Mouse (Mus musculus) E14TG2a.4 (cell line): ENCODE results near the gene Cyp2c55.

Experiments used
- H3K27me3 ChIP-seq: 2 replicates; pipeline ENCODE4 v1.6.1; 2014; ENCODE audit warnings: low read length, control low read depth; ENCODE audit not compliant: insufficient read depth
- H3K36me3 ChIP-seq: 2 replicates; pipeline ENCODE4 v1.6.1; 2014; ENCODE audit warnings: low read length, control low read depth; ENCODE audit not compliant: insufficient read depth
- H3K4me1 ChIP-seq: replicated peaks from 2 replicates; pipeline ENCODE4 v1.6.1; 2014; ENCODE audit warnings: low read depth, low read length, control low read depth
- H3K4me3 ChIP-seq: replicated peaks from 2 replicates; pipeline ENCODE4 v1.5.1; 2014; ENCODE audit warnings: mild to moderate bottlenecking, low read length
- H3K9me3 ChIP-seq: 2 replicates; pipeline ENCODE4 v1.6.1; 2014; ENCODE audit warnings: low read length, control low read depth
- CTCF ChIP-seq: conservative IDR thresholded peaks from 2 replicates; pipeline ENCODE4 v1.5.1; 2014; ENCODE audit warnings: low read length
- NANOG ChIP-seq: IDR thresholded peaks from 2 replicates; pipeline ENCODE4 v1.6.1; 2014; ENCODE audit warnings: borderline replicate concordance, low read length, mixed read lengths
- POU5F1 ChIP-seq: IDR thresholded peaks from 2 replicates; pipeline ENCODE4 v1.6.1; 2014; ENCODE audit warnings: low read length, borderline replicate concordance

Cyp2c55 gene

GRCm38 (mm10) chr19:39057928-39058327 is 51.1 kb downstream of the Cyp2c55 start:
- Histone ChIP-seq H3K9me3 (no peaks in the 10 kb centered on the region), H3K36me3 (no peaks in the 10 kb centered on the region), H3K4me1 (no peaks in the 10 kb centered on the region), H3K27me3 (no peaks in the 10 kb centered on the region), H3K4me3 (no peak overlapping the region)
- TF ChIP-seq CTCF (no peak), POU5F1 (no peak), NANOG (no peak)

GRCm38 (mm10) chr19:39060719-39061118 is 53.9 kb downstream of the Cyp2c55 start, which contains the start of gene Cyp2c65:
Gene Cyp2c65 (plus strand): TSS chr19:39061015.
- H3K36me3 ChIP-seq: no peaks in the 10 kb centered on the region
- no peaks in the 10 kb centered on the region for H3K9me3 ChIP-seq

More at GRCm38 (mm10) chr19:39060719-39061118, 53.9 kb downstream of the Cyp2c55 start, which contains the start of gene Cyp2c65:
- Histone ChIP-seq H3K4me3 (no peak within 1 kb of the TSS), H3K27me3 (no peaks in the 10 kb centered on the region), H3K4me1 (no peaks in the 10 kb centered on the region)
- TF ChIP-seq NANOG: no peak
- TF ChIP-seq CTCF: no peak
- no peak for TF ChIP-seq POU5F1
